Mouse (Mus musculus) liver, postnatal 0 days (tissue): ENCODE measurements at regions not wholly inside any gene's neighbourhood (a gene's known extent, or its start where the extent isn't known, plus 50 kb on each side); places are given as distances from the start of the nearest gene placed in this dataset.

ENCODE experiments used
- ATAC-seq: fragments of 200-750 bp; cut with Nextera tagmentation; 2 replicates; pipeline ENCODE4 v1.8.0; 2017; ENCODE audit warnings: mild to moderate bottlenecking, moderate library complexity
- DNase-seq: peaks from one replicate; pipeline ENCODE4 v3.0.0-alpha.2; 2016
- H3K27ac ChIP-seq: fragments of 300-500 bp; sonication (generic); 2 replicates; pipeline ENCODE4 v1.5.1; 2014; ENCODE audit warnings: antibody characterized with exemption, moderate library complexity, mild to moderate bottlenecking, low read depth
- H3K27me3 ChIP-seq: fragments of 300-500 bp; sonication (generic); 2 replicates; pipeline ENCODE4 v1.6.1; 2014; ENCODE audit warnings: low read length, control low read depth, mixed read lengths; ENCODE audit not compliant: insufficient read depth
- H3K36me3 ChIP-seq: fragments of 300-500 bp; sonication (generic); replicated peaks from 2 replicates; pipeline ENCODE4 v1.6.1; 2014; ENCODE audit warnings: mild to moderate bottlenecking, control low read depth, low read length, moderate library complexity, mixed read lengths; ENCODE audit not compliant: insufficient read depth
- H3K4me1 ChIP-seq: fragments of 300-500 bp; sonication (generic); 2 replicates; pipeline ENCODE4 v1.6.1; 2014; ENCODE audit warnings: antibody characterized with exemption, mild to moderate bottlenecking, control low read depth; ENCODE audit not compliant: insufficient read depth
- H3K4me2 ChIP-seq: fragments of 300-500 bp; sonication (generic); 2 replicates; pipeline ENCODE4 v1.6.1; 2014; ENCODE audit warnings: low read depth, mild to moderate bottlenecking, low read length, moderate library complexity, mixed read lengths
- H3K4me3 ChIP-seq: fragments of 300-500 bp; sonication (generic); 2 replicates; pipeline ENCODE4 v1.5.1; 2014; ENCODE audit warnings: low read depth, low read length
- H3K9ac ChIP-seq: fragments of 300-500 bp; sonication (generic); replicated peaks from 2 replicates; pipeline ENCODE4 v1.6.1; 2014; ENCODE audit warnings: mild to moderate bottlenecking, moderate library complexity
- H3K9me3 ChIP-seq: fragments of 300-500 bp; sonication (generic); 2 replicates; pipeline ENCODE4 v1.6.1; 2016; ENCODE audit warnings: mild to moderate bottlenecking, control low read depth, low read length, mixed read lengths
- CTCF ChIP-seq: sonication (generic); IDR thresholded peaks from 2 replicates; pipeline ENCODE4 v1.5.1; 2016; ENCODE audit warnings: antibody characterized with exemption, low read depth
- EP300 ChIP-seq: IDR thresholded peaks from 2 replicates; pipeline ENCODE4 v1.6.1; 2016; ENCODE audit warnings: antibody characterized with exemption, low read depth, mild to moderate bottlenecking
- WGBS: fragments of 180-500 bp; shearing (Covaris S2); extraction: QIAGEN DNeasy Blood & Tissue Kit; methylation state at CpG from one replicate; pipeline ENCODE4 v1.1.7; 2014; ENCODE audit not compliant: insufficient replicate concordance; 5-methylcytosine and 5-hydroxymethylcytosine counted together

GRCm38 (mm10) chr2:169125476-169125875 lies 170.1 kb upstream of the Zfp64 start:
- Histone ChIP-seq H3K27me3 (no peaks in the 10 kb centered on the region), H3K9ac (no peak overlapping the region), H3K9me3 (no peaks in the 10 kb centered on the region), H3K27ac (no peak overlapping the region), H3K4me3 (no peak overlapping the region), H3K4me2 (no peak overlapping the region), H3K36me3 (no peaks in the 10 kb centered on the region), H3K4me1 (no peaks in the 10 kb centered on the region)
- DNase-seq (no peak), ATAC-seq (no peak)
- WGBS = 77% methylated on average over 10 of the region's 10 CpGs
- no peak for TF ChIP-seq EP300
- no peak for TF ChIP-seq CTCF

GRCm38 (mm10) chr2:169122887-169123286 lies 167.5 kb upstream of the Zfp64 start:
- Histone ChIP-seq H3K27me3 (no peaks in the 10 kb centered on the region), H3K9me3 (no peaks in the 10 kb centered on the region), H3K9ac (no peak overlapping the region), H3K4me2 (no peak overlapping the region), H3K36me3 (no peaks in the 10 kb centered on the region), H3K4me1 (no peaks in the 10 kb centered on the region), H3K27ac (no peak overlapping the region), H3K4me3 (no peak overlapping the region)
- ATAC-seq = no peak
- 81% methylated on average over 7 of the region's 7 CpGs for WGBS
- DNase-seq = no peak
- TF ChIP-seq EP300 = no peak

- Histone ChIP-seq H3K36me3 (no peaks in the 10 kb centered on the region), H3K4me2 (no peak overlapping the region), H3K9ac (no peak overlapping the region), H3K4me3 (no peak overlapping the region), H3K4me1 (no peaks in the 10 kb centered on the region), H3K9me3 (no peaks in the 10 kb centered on the region), H3K27me3 (no peaks in the 10 kb centered on the region), H3K27ac (no peak overlapping the region)
- 69% methylated on average over 10 of the region's 10 CpGs for WGBS
- TF ChIP-seq CTCF (no peak), EP300 (no peak)
- ATAC-seq = no peak
- no peak for DNase-seq
These were observed 161.5 kb upstream of the Zfp64 start for GRCm38 (mm10) chr2:169116841-169117240.

DNA sequence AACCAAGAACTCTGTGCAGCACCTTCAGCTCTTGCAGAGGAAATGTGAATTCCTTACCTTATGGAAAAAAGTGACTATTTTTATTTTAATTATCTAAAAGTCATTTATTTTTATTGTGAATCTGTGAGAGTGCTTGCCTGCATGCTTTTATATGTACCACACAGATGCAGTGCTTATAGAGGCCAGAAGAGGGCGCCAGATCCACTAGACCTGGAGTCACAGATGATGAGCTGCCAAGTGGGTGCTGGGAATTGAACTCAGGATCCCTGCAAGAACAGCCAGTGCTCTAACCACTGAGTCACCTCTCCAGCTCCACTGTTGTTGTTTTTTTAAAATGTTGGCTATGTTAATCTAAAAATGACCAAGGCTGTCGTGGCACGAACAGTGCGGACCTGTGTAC lies 153.7 kb upstream of the Zfp64 start:
- TF ChIP-seq CTCF (peak; percentile 49), EP300 (no peak)
- ATAC-seq = no peak
- DNase-seq = peak; percentile 21
- Histone ChIP-seq H3K27ac (no peak overlapping the region), H3K9me3 (no peaks in the 10 kb centered on the region; the same call in 1 of the 2 replicates), H3K27me3 (no peaks in the 10 kb centered on the region), H3K4me2 (no peak overlapping the region), H3K9ac (no peak overlapping the region), H3K36me3 (no peaks in the 10 kb centered on the region), H3K4me1 (no peaks in the 10 kb centered on the region), H3K4me3 (no peak overlapping the region)
- 75% methylated on average over 4 of the region's 4 CpGs for WGBS

DNA sequence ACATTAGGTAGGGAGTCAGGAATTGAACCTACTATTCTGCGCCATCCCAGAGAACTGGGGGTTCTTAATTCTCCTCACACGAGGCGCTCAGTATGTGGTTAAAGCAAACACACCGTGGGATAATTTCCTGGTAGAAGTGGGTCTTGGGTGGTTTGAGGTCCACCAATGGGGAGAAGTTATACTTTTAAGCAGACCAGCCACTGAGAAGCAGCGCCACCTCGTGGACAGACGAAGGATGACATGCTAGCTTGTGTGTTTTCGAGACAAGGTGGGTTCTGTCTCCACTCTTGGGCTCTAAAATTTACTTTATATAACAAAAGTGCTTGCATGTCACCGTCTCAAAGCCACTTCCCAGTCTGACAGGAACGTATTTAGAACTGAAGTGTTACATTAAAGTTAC lies 152.7 kb upstream of the Zfp64 start:
- H3K36me3 ChIP-seq = no peaks in the 10 kb centered on the region
- H3K9me3 ChIP-seq = no peaks in the 10 kb centered on the region; the same call in 1 of the 2 replicates
- no peak overlapping the region for H3K4me2 ChIP-seq
- ATAC-seq = no peak
- no peaks in the 10 kb centered on the region for H3K4me1 ChIP-seq
- WGBS = 28% methylated on average over 10 of the region's 10 CpGs
- H3K27ac ChIP-seq = no peak overlapping the region
- TF ChIP-seq CTCF (peak; percentile 77), EP300 (no peak)
- peak; percentile 54 for DNase-seq
- H3K4me3 ChIP-seq = no peak overlapping the region
- H3K9ac ChIP-seq = no peak overlapping the region
- H3K27me3 ChIP-seq = no peaks in the 10 kb centered on the region

DNA sequence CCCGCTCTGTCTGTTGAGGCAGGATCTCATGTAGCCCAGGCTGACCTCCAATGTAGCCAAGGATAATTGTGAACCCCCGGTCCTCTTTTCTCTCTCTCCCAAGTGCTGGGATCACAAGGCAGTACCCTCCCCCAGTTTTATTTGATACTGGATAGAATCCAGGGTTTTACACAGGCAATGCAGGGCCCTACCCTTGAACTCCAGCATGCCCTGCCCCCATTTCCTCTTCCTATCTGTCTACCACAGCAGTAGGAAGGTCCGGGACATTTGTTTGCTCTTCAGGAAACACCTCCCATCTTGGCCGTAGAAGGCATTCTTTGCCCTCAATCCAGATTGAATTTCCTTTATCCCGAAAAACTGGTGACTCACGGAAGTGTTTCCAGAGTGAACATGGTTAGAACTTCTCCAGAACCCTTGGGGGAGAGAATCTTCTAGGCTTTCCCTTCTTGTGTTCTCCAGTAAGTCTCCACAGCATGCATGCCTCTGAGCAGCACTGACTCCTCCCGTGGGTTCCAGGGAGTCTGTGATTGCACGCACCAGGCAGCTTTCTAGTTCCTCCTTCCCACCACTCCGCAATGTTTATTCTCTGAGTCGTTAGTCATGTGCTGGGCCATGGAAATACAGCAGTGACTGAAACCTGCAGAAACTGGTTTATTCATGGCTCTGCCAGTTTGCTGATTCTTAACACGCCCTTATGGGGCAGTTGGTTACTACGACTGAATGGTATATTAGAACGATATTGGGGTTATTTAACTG lies 146.3 kb upstream of the Zfp64 start:
- ATAC-seq (no peak), DNase-seq (no peak)
- Histone ChIP-seq H3K4me1 (no peaks in the 10 kb centered on the region), H3K27me3 (no peaks in the 10 kb centered on the region), H3K9me3 (no peaks in the 10 kb centered on the region), H3K36me3 (no peaks in the 10 kb centered on the region), H3K4me3 (no peak overlapping the region), H3K9ac (no peak overlapping the region), H3K27ac (no peak overlapping the region), H3K4me2 (no peak overlapping the region)
- TF ChIP-seq CTCF (no peak), EP300 (no peak)
- WGBS = 68% methylated on average over 13 of the region's 13 CpGs
